Mouse (Mus musculus): ENCODE results near the gene Ttc4. TPM values are rescaled to one million over a fixed set of nuclear protein-coding genes. Genes with fewer than 3 reads are reported as not detected.

Ttc4 gene
- polyA plus RNA-seq, 1 experiment from 2014 or later = 158 TPM

- Histone ChIP-seq H3K4me1 (peaks cover 18% of the 10 kb centered on the region), H3K9me3 (no peaks in the 10 kb centered on the region), H3K4me3 (no peak overlapping the region), H3K36me3 (replicated peaks) (no peaks in the 10 kb centered on the region), H3K27me3 (replicated peaks) (peaks cover 36% of the 10 kb centered on the region), H3K9ac (no peak overlapping the region), H3K27ac (no peak overlapping the region), H3K4me2 (peak overlapping the region; percentile 15; the same call in 1 of the 2 replicates)
- WGBS = 39% methylated on average over 26 of the region's 28 CpGs
- no peak for ATAC-seq (replicated peaks)
These were observed 56.0 kb downstream of the Ttc4 start for GRCm38 (mm10) chr4:106622712-106623111.

GRCm38 (mm10) chr4:106622030-106622493 is 56.7 kb downstream of the Ttc4 start, which contains the start of gene Ttc22:
Ttc22 (plus strand) TSS chr4:106622432.
- no peak within 1 kb of the TSS for H3K27ac ChIP-seq
- no peak within 1 kb of the TSS for H3K4me3 ChIP-seq
- ATAC-seq (replicated peaks) = no peak
- H3K4me1 ChIP-seq = peaks cover 25% of the 10 kb centered on the region
- no peaks in the 10 kb centered on the region for H3K36me3 ChIP-seq (replicated peaks)
- 28% methylated on average over 16 of the region's 16 CpGs for WGBS
- no peaks in the 10 kb centered on the region for H3K9me3 ChIP-seq
- H3K9ac ChIP-seq = no peak within 1 kb of the TSS
- H3K4me2 ChIP-seq = peak within 1 kb of the TSS; percentile 15; the same call in 1 of the 2 replicates
- peaks cover 36% of the 10 kb centered on the region for H3K27me3 ChIP-seq (replicated peaks)

GRCm38 (mm10) chr4:106621428-106621827 is 57.3 kb downstream of the Ttc4 start:
- ATAC-seq (replicated peaks) = no peak
- no peak overlapping the region for H3K9ac ChIP-seq
- peaks cover 36% of the 10 kb centered on the region for H3K27me3 ChIP-seq (replicated peaks)
- peaks cover 27% of the 10 kb centered on the region for H3K4me1 ChIP-seq
- H3K36me3 ChIP-seq (replicated peaks) = no peaks in the 10 kb centered on the region
- WGBS = 81% methylated on average over 3 of the region's 3 CpGs
- no peaks in the 10 kb centered on the region for H3K9me3 ChIP-seq
- no peak overlapping the region for H3K4me2 ChIP-seq
- no peak overlapping the region for H3K27ac ChIP-seq
- no peak overlapping the region for H3K4me3 ChIP-seq

GRCm38 (mm10) chr4:106618898-106619297 is 59.8 kb downstream of the Ttc4 start:
- Histone ChIP-seq H3K4me3 (no peak overlapping the region), H3K36me3 (replicated peaks) (no peaks in the 10 kb centered on the region), H3K27me3 (replicated peaks) (peaks cover 25% of the 10 kb centered on the region), H3K9me3 (no peaks in the 10 kb centered on the region), H3K9ac (no peak overlapping the region), H3K4me2 (no peak overlapping the region), H3K27ac (no peak overlapping the region), H3K4me1 (peaks cover 24% of the 10 kb centered on the region)
- WGBS = 86% methylated on average over 4 of the region's 4 CpGs
- no peak for ATAC-seq (replicated peaks)

GRCm38 (mm10) chr4:106617056-106617455 is 61.7 kb downstream of the Ttc4 start, which contains the start of gene Lexm:
Lexm (minus strand) TSS chr4:106617241.
- ATAC-seq (replicated peaks) = no peak
- H3K4me2 ChIP-seq = peak within 1 kb of the TSS; percentile 52
- H3K9me3 ChIP-seq = no peaks in the 10 kb centered on the region
- peak within 1 kb of the TSS; percentile 20 for H3K4me3 ChIP-seq
- peaks cover 15% of the 10 kb centered on the region for H3K4me1 ChIP-seq
- H3K27ac ChIP-seq = no peak within 1 kb of the TSS
- WGBS = 1% methylated on average over 18 of the region's 19 CpGs
- H3K9ac ChIP-seq = 0 out of 2 replicates have a peak within 1 kb of the TSS, but pooled peaks have one; percentile 6
- no peaks in the 10 kb centered on the region for H3K36me3 ChIP-seq (replicated peaks)
- peaks cover 7% of the 10 kb centered on the region for H3K27me3 ChIP-seq (replicated peaks)

GRCm38 (mm10) chr4:106615637-106616036 is 63.1 kb downstream of the Ttc4 start:
- Histone ChIP-seq H3K9me3 (no peaks in the 10 kb centered on the region), H3K27ac (no peak overlapping the region), H3K27me3 (replicated peaks) (no peaks in the 10 kb centered on the region), H3K9ac (no peak overlapping the region), H3K4me1 (peaks cover 15% of the 10 kb centered on the region), H3K4me3 (no peak overlapping the region), H3K36me3 (replicated peaks) (no peaks in the 10 kb centered on the region), H3K4me2 (no peak overlapping the region)
- 85% methylated on average over 12 of the region's 12 CpGs for WGBS
- ATAC-seq (replicated peaks) = no peak

GRCm38 (mm10) chr4:106614881-106615280 is 63.9 kb downstream of the Ttc4 start:
- Histone ChIP-seq H3K27ac (no peak overlapping the region), H3K36me3 (replicated peaks) (no peaks in the 10 kb centered on the region), H3K9ac (no peak overlapping the region), H3K4me3 (no peak overlapping the region), H3K4me1 (peaks cover 15% of the 10 kb centered on the region), H3K9me3 (no peaks in the 10 kb centered on the region), H3K4me2 (no peak overlapping the region), H3K27me3 (replicated peaks) (no peaks in the 10 kb centered on the region)
- WGBS = 83% methylated on average over 9 of the region's 9 CpGs
- no peak for ATAC-seq (replicated peaks)

- H3K27ac ChIP-seq = no peak overlapping the region
- no peaks in the 10 kb centered on the region for H3K36me3 ChIP-seq (replicated peaks)
- H3K9me3 ChIP-seq = no peaks in the 10 kb centered on the region
- H3K27me3 ChIP-seq (replicated peaks) = no peaks in the 10 kb centered on the region
- H3K4me1 ChIP-seq = peaks cover 15% of the 10 kb centered on the region
- H3K4me3 ChIP-seq = no peak overlapping the region
- ATAC-seq (replicated peaks) = peak; percentile 86
- WGBS = 37% methylated on average over 7 of the region's 7 CpGs
- peak overlapping the region; percentile 8; the same call in 1 of the 2 replicates for H3K9ac ChIP-seq
- no peak overlapping the region for H3K4me2 ChIP-seq
These were observed 64.5 kb downstream of the Ttc4 start for GRCm38 (mm10) chr4:106614180-106614797.

GRCm38 (mm10) chr4:106613560-106613959 is 65.2 kb downstream of the Ttc4 start:
- Histone ChIP-seq H3K4me3 (no peak overlapping the region), H3K4me2 (no peak overlapping the region), H3K27me3 (replicated peaks) (no peaks in the 10 kb centered on the region), H3K27ac (no peak overlapping the region), H3K9me3 (no peaks in the 10 kb centered on the region), H3K9ac (no peak overlapping the region), H3K4me1 (peaks cover 15% of the 10 kb centered on the region), H3K36me3 (replicated peaks) (no peaks in the 10 kb centered on the region)
- ATAC-seq (replicated peaks) = no peak
- 77% methylated on average over 3 of the region's 3 CpGs for WGBS

- Histone ChIP-seq H3K4me2 (no peak overlapping the region), H3K4me1 (peaks cover 15% of the 10 kb centered on the region), H3K27ac (no peak overlapping the region), H3K9me3 (no peaks in the 10 kb centered on the region), H3K36me3 (replicated peaks) (no peaks in the 10 kb centered on the region), H3K9ac (no peak overlapping the region), H3K4me3 (no peak overlapping the region), H3K27me3 (replicated peaks) (no peaks in the 10 kb centered on the region)
- 79% methylated on average over 8 of the region's 8 CpGs for WGBS
- ATAC-seq (replicated peaks) = no peak
These were observed 65.6 kb downstream of the Ttc4 start for GRCm38 (mm10) chr4:106613105-106613504.

Other genes with a start within 250 kb of the Ttc4 start
- 2.4 and 3.6 TPM in 2 replicates for gene Pcsk9, start 214.6 kb downstream of the Ttc4 start, polyA plus RNA-seq (2015; fragmentation: Nextera tagmentation; extraction: Ambion mirVana)
- gene Bsnd, start 186.7 kb downstream of the Ttc4 start, polyA plus RNA-seq (2015; fragmentation: Nextera tagmentation; extraction: Ambion mirVana) = not detected in 2 replicates
- 6.0 and 6.2 TPM in 2 replicates for gene Dhcr24, start 117.9 kb downstream of the Ttc4 start, polyA plus RNA-seq (2015; fragmentation: Nextera tagmentation; extraction: Ambion mirVana)
- gene Lexm, start 61.7 kb downstream of the Ttc4 start, polyA plus RNA-seq (2015; fragmentation: Nextera tagmentation; extraction: Ambion mirVana) = not detected in 2 replicates
- 3.4 and 4.4 TPM in 2 replicates for gene Ttc22, start 56.5 kb downstream of the Ttc4 start, polyA plus RNA-seq (2015; fragmentation: Nextera tagmentation; extraction: Ambion mirVana)
- gene Pars2, start 27.9 kb downstream of the Ttc4 start, polyA plus RNA-seq (2015; fragmentation: Nextera tagmentation; extraction: Ambion mirVana) = 9.7 and 10.4 TPM in 2 replicates
- gene Mroh7, start 52.0 kb upstream of the Ttc4 start, polyA plus RNA-seq (2015; fragmentation: Nextera tagmentation; extraction: Ambion mirVana) = 0.68 and 0.84 TPM in 2 replicates
- not detected in 2 replicates for gene Fam151a, start 54.9 kb upstream of the Ttc4 start, polyA plus RNA-seq (2015; fragmentation: Nextera tagmentation; extraction: Ambion mirVana)
- gene Acot11, start 126.1 kb upstream of the Ttc4 start, polyA plus RNA-seq (2015; fragmentation: Nextera tagmentation; extraction: Ambion mirVana) = 2.2 TPM in 2 replicates
- 175 and 194 TPM in 2 replicates for gene Ssbp3, start 231.8 kb upstream of the Ttc4 start, polyA plus RNA-seq (2015; fragmentation: Nextera tagmentation; extraction: Ambion mirVana)

Measured in midbrain, embryonic 15.5 days (tissue).